ENCODE assay signal across 24 mouse cellular contexts in genomic region chr19:43708206-43708605, GRCm38 (mm10).
"Had no signal": no experiment of that assay in that cellular context is flagged by ENCODE, and none has a peak within 500 bp of the region (broad histone marks: within the 10 kb centered on the region; RNA-seq: fewer than 3 reads in every experiment).

No protein-coding gene starts in this region.

- H3K9ac ChIP-seq: forebrain, postnatal 0 days; heart, embryonic 13.5 days; heart, embryonic 15.5 days; hindbrain, embryonic 13.5 days; hindbrain, embryonic 15.5 days; kidney, embryonic 15.5 days; limb, embryonic 13.5 days had no signal

- H3K4me1 ChIP-seq: heart, embryonic 13.5 days; heart, embryonic 15.5 days; hindbrain, embryonic 15.5 days; limb, embryonic 13.5 days had no signal

- H3K4me3 ChIP-seq: heart, adult 2 months; heart, embryonic 13.5 days; heart, embryonic 15.5 days; hindbrain, embryonic 13.5 days; hindbrain, embryonic 15.5 days; kidney, embryonic 15.5 days; limb, embryonic 13.5 days had no signal

- H3K9me3 ChIP-seq: heart, embryonic 13.5 days; heart, embryonic 15.5 days; hindbrain, embryonic 13.5 days; hindbrain, embryonic 15.5 days; kidney, embryonic 15.5 days; limb, embryonic 13.5 days had no signal

- H3K27ac ChIP-seq: heart, adult 2 months; heart, embryonic 13.5 days; heart, embryonic 15.5 days; hindbrain, embryonic 13.5 days; hindbrain, embryonic 15.5 days; hindbrain, postnatal 0 days; kidney, embryonic 15.5 days; kidney, postnatal 0 days; limb, embryonic 13.5 days had no signal

- H3K4me2 ChIP-seq: heart, embryonic 11.5 days; heart, embryonic 13.5 days; heart, embryonic 15.5 days; hindbrain, embryonic 13.5 days; hindbrain, embryonic 15.5 days; kidney, embryonic 15.5 days; limb, embryonic 13.5 days had no signal

- H3K27me3 ChIP-seq: hindbrain, embryonic 13.5 days; hindbrain, embryonic 15.5 days; kidney, embryonic 15.5 days; limb, embryonic 13.5 days had no signal

- DNase-seq: forebrain, postnatal 0 days; gastrocnemius, postnatal 14 days; gastrocnemius, postnatal 36 days; heart, adult 11 months; heart, adult 2 months; heart, postnatal 14 days; heart, postnatal 36 days; kidney, adult 11 months; kidney, adult 2 months; kidney, adult 9 months; kidney, postnatal 14 days; layer of hippocampus, adult 9-11 months; layer of hippocampus, postnatal 36 days; left cerebral cortex, postnatal 4 days had no signal

- ATAC-seq: forebrain, postnatal 0 days; hindbrain, postnatal 0 days; intestine, embryonic 16.5 days had no signal
